In genomic region chr1:132598024-132598423, GRCm38 (mm10) we compare ENCODE assay signal across 21 mouse cellular contexts. TPM values are rescaled to one million over a fixed set of nuclear protein-coding genes. Genes with fewer than 3 reads are reported as not detected.
"Had no signal": no experiment of that assay in that cellular context is flagged by ENCODE, and none has a peak within 500 bp of the region (broad histone marks: within the 10 kb centered on the region; RNA-seq: fewer than 3 reads in every experiment).

No protein-coding gene starts in this region.

- H3K4me3 ChIP-seq: lung, embryonic 15.5 days; megakaryocyte, embryonic 14.5 days; midbrain, embryonic 13.5 days; midbrain, embryonic 15.5 days; neural tube, embryonic 12.5 days; stomach, embryonic 15.5 days had no signal

- H3K9ac ChIP-seq: lung, embryonic 15.5 days; midbrain, embryonic 13.5 days; midbrain, embryonic 15.5 days; neural tube, embryonic 12.5 days; stomach, embryonic 15.5 days had no signal

- ATAC-seq: lung, postnatal 0 days; midbrain, embryonic 13.5 days; midbrain, embryonic 15.5 days had no signal

- H3K4me1 ChIP-seq: lung, embryonic 15.5 days; stomach, embryonic 15.5 days had no signal

- H3K27me3 ChIP-seq: lung, embryonic 15.5 days; midbrain, embryonic 13.5 days; midbrain, embryonic 15.5 days; neural tube, embryonic 12.5 days; stomach, embryonic 15.5 days had no signal

- H3K9me3 ChIP-seq: lung, embryonic 15.5 days; megakaryocyte, embryonic 14.5 days; midbrain, embryonic 13.5 days; midbrain, embryonic 15.5 days; neural tube, embryonic 12.5 days; stomach, embryonic 15.5 days had no signal

- DNase-seq: lung, adult 2 months; lung, postnatal 14 days; lung, postnatal 36 days; right cerebral cortex, postnatal 14 days; thymus, adult 2 months; thymus, postnatal 25 days; thymus, postnatal 4 days had no signal

- H3K4me2 ChIP-seq: lung, embryonic 15.5 days; midbrain, embryonic 11.5 days; midbrain, embryonic 13.5 days; midbrain, embryonic 15.5 days; neural tube, embryonic 12.5 days; stomach, embryonic 15.5 days had no signal

- H3K27ac ChIP-seq: lung, embryonic 15.5 days; macrophage; midbrain, embryonic 13.5 days; midbrain, embryonic 15.5 days; neural tube, embryonic 12.5 days; stomach, embryonic 15.5 days; stomach, postnatal 0 days had no signal

- H3K36me3 ChIP-seq: lung, embryonic 15.5 days; stomach, embryonic 15.5 days had no signal

RNA-seq across cellular contexts. Expression of gene Cntn2, which starts 55.0 kb away (rescaled TPM):
- total RNA-seq: megakaryocyte progenitor cell, adult 5-6 weeks; monocyte, adult 5-6 weeks had no signal
- polyA plus RNA-seq: macrophage; spleen, adult 2 months; testis, adult 2 months had no signal
